Mouse (Mus musculus) ES-Bruce4 (cell line): ENCODE data around the gene Abcg3.

Experiments used
- CTCF ChIP-seq: IDR thresholded peaks from one replicate; pipeline ENCODE4 v1.8.1; 2011; ENCODE audit warnings: low read depth, low read length
- EP300 ChIP-seq: IDR thresholded peaks from 2 replicates; pipeline ENCODE4 v1.6.1; 2011; ENCODE audit warnings: low read depth, low read length; ENCODE audit not compliant: insufficient read depth
- POLR2A ChIP-seq: IDR thresholded peaks from one replicate; pipeline ENCODE4 v1.8.1; 2011; ENCODE audit warnings: low read length; ENCODE audit not compliant: insufficient read depth

- TF ChIP-seq CTCF (no peak), POLR2A (no peak), EP300 (no peak)
Observed at GRCm38 (mm10) chr5:105011570-105011969, 29.1 kb upstream of the Abcg3 start.
